Mouse (Mus musculus) limb, embryonic 11.5 days (tissue): ENCODE results near the gene Med24. TPM values are rescaled to one million over a fixed set of nuclear protein-coding genes. Genes with fewer than 3 reads are reported as not detected.
A peak's percentile ranks its signal among the peaks of the same experiment; 100 is the strongest.
"Not testable (repeated sequence)": the region's sequence is repeated elsewhere in the genome, so short reads cannot be mapped to it uniquely, and the experiment has no call there.

Experiments used
- ATAC-seq: fragments of 200-750 bp; cut with Nextera tagmentation; 2 replicates; pipeline ENCODE4 v1.8.0; 2017; ENCODE audit warnings: low read depth; ENCODE audit not compliant: insufficient number of reproducible peaks, low FRiP score, low TSS enrichment
- DNase-seq: peaks from one replicate; pipeline ENCODE4 v3.0.0-alpha.2; 2015; ENCODE audit warnings: low spot score
- H3K27ac ChIP-seq: fragments of 300-500 bp; sonication (generic); replicated peaks from 2 replicates; pipeline ENCODE4 v1.5.1; 2014; ENCODE audit warnings: low read depth, mild to moderate bottlenecking, low read length
- H3K27me3 ChIP-seq: fragments of 300-500 bp; sonication (generic); 2 replicates; pipeline ENCODE4 v1.6.1; 2014; ENCODE audit warnings: mild to moderate bottlenecking, low read length, mixed read lengths; ENCODE audit not compliant: control insufficient read depth, insufficient read depth
- H3K36me3 ChIP-seq: fragments of 300-500 bp; sonication (generic); 2 replicates; pipeline ENCODE4 v1.6.1; 2014; ENCODE audit warnings: mild to moderate bottlenecking, low read length, moderate library complexity, mixed read lengths; ENCODE audit not compliant: control insufficient read depth, insufficient read depth
- H3K4me1 ChIP-seq: fragments of 300-500 bp; sonication (generic); 2 replicates; pipeline ENCODE4 v1.6.1; 2014; ENCODE audit warnings: low read length, mixed read lengths; ENCODE audit not compliant: control insufficient read depth, insufficient read depth
- H3K4me2 ChIP-seq: fragments of 300-500 bp; sonication (generic); 2 replicates; pipeline ENCODE4 v1.6.1; 2014; ENCODE audit warnings: low read depth, mild to moderate bottlenecking, moderate library complexity; ENCODE audit not compliant: severe bottlenecking
- H3K4me3 ChIP-seq: fragments of 300-500 bp; sonication (generic); 2 replicates; pipeline ENCODE4 v1.5.1; 2014; ENCODE audit warnings: low read depth, low read length
- H3K9ac ChIP-seq: fragments of 300-500 bp; sonication (generic); 2 replicates; pipeline ENCODE4 v1.6.1; 2014; ENCODE audit warnings: mild to moderate bottlenecking, low read length
- H3K9me3 ChIP-seq: fragments of 300-500 bp; sonication (generic); 2 replicates; pipeline ENCODE4 v1.6.1; 2016; ENCODE audit warnings: low read length; ENCODE audit not compliant: control insufficient read depth
- WGBS: fragments of 180-500 bp; shearing (Covaris S2); extraction: QIAGEN DNeasy Blood & Tissue Kit; methylation state at CpG from one replicate; pipeline ENCODE4 v1.1.7; 2014; 5-methylcytosine and 5-hydroxymethylcytosine counted together
- polyA plus RNA-seq: library from polyadenylated mRNA; unstranded; fragments of >200 nt; fragmentation: Nextera tagmentation; extraction: Ambion mirVana; gene quantifications from 2 replicates; pipeline ENCODE4 v1.2.1, GENCODE M21; 2014

Gene Med24
- polyA plus RNA-seq, 1 experiment from 2014 or later: 68.0 TPM

GRCm38 (mm10) chr11:98686976-98687375 is 42.3 kb downstream of the Med24 start:
- WGBS: 88% methylated on average over 4 of the region's 4 CpGs
- ATAC-seq: no peak
- H3K4me2 ChIP-seq: no peak overlapping the region

DNA sequence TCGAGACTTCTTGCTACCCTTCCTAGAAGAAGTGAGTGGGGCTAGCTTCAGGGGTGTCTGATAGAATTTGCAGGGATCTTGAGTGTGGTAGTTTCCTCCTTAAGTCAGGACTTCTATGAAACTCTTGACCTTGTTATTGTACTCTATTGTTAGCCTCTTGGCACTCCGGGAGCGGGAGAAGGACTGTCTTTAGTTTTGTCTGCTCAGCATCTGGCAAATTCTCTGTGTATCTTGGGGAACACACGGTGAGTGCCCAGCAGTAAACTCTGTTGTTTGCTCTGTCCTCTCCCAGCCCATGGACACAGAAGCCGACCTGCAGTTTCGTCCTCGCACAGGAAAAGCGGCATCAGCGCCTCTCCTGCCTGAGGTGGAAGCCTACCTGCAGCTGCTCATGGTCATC is 43.6 kb downstream of the Med24 start:
- Histone ChIP-seq H3K36me3 (peaks cover 26% of the 10 kb centered on the region; the same call in 1 of the 2 replicates), H3K27me3 (no peaks in the 10 kb centered on the region), H3K4me1 (peaks cover 4% of the 10 kb centered on the region; the same call in 1 of the 2 replicates), H3K9ac (no peak overlapping the region; the same call in 1 of the 2 replicates), H3K4me3 (no peak overlapping the region), H3K9me3 (no peaks in the 10 kb centered on the region), H3K4me2 (no peak overlapping the region), H3K27ac (no peak overlapping the region)
- ATAC-seq: no peak
- no peak for DNase-seq
- 94% methylated on average over 9 of the region's 9 CpGs for WGBS

More at GRCm38 (mm10) chr11:98686976-98687375, 42.3 kb downstream of the Med24 start:
- H3K27me3 ChIP-seq: no peaks in the 10 kb centered on the region
- no peaks in the 10 kb centered on the region for H3K9me3 ChIP-seq
- H3K36me3 ChIP-seq: peaks cover 35% of the 10 kb centered on the region; the same call in 1 of the 2 replicates
- H3K27ac ChIP-seq: no peak overlapping the region
- peaks cover 4% of the 10 kb centered on the region; the same call in 1 of the 2 replicates for H3K4me1 ChIP-seq
- DNase-seq: no peak
- H3K4me3 ChIP-seq: no peak overlapping the region
- H3K9ac ChIP-seq: no peak overlapping the region

DNA sequence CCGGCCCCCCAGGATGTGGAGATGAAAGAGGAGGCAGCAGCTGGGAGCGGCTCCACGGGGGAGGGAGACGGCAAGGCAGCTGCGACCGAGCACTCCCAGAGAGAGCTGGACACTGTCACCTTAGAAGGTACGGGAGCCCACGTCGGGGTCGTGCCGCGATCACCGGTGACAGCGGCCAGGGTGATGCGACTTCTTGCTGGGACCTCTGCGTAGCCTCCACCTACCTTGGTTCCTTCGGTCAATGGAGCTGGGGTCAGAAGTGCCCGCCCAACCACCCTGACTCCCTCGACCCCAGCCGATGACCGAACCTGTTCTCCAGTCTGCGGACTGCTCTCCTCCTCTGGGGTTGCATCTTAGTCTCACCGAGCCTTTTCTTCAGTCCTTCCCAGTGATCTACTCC is 46.4 kb downstream of the Med24 start:
- H3K9me3 ChIP-seq: no peaks in the 10 kb centered on the region
- peaks cover 17% of the 10 kb centered on the region; the same call in 1 of the 2 replicates for H3K36me3 ChIP-seq
- 0 out of 2 replicates have a peak overlapping the region, but pooled peaks have one; percentile 39 for H3K27ac ChIP-seq
- peak overlapping the region; percentile 92 for H3K9ac ChIP-seq
- WGBS: under 1% methylated on average over 23 of the region's 23 CpGs
- peak overlapping the region; percentile 76 for H3K4me2 ChIP-seq
- H3K4me3 ChIP-seq: peak overlapping the region; percentile 97
- ATAC-seq (no peak), DNase-seq (no peak)
- H3K4me1 ChIP-seq: peaks cover 4% of the 10 kb centered on the region; the same call in 1 of the 2 replicates
- no peaks in the 10 kb centered on the region for H3K27me3 ChIP-seq

GRCm38 (mm10) chr11:98681786-98682745 is 47.2 kb downstream of the Med24 start, which contains the start of gene Psmd3:
Gene Psmd3, plus strand, starts transcription at chr11:98682554.
- 5% methylated on average over 45 of the region's 45 CpGs for WGBS

DNA sequence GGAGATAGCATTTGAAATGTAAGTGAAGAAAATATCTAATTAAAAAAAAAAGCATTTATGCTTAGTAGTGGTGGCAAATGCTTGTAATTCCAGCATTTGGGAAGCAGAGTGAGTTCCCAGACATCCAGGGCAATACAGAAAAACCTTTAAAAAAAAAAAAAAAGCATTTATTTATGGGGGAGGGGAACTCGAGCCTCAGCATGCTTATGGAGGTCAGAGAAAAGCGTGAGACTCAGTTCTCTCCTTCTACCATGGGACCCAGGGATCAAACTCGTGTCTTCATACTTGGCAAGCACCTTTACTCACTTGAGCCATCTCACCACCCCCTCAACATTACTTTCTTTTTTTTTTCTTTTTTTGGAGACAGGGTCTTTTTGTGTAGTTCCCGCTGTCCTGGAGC is 48.0 kb downstream of the Med24 start:
- Histone ChIP-seq H3K9ac (no peak overlapping the region), H3K36me3 (peaks cover 6% of the 10 kb centered on the region; the same call in 1 of the 2 replicates), H3K27ac (no peak overlapping the region), H3K4me2 (no peak overlapping the region), H3K27me3 (no peaks in the 10 kb centered on the region), H3K4me3 (no peak overlapping the region), H3K4me1 (peaks cover 4% of the 10 kb centered on the region; the same call in 1 of the 2 replicates), H3K9me3 (no peaks in the 10 kb centered on the region)
- DNase-seq (no peak), ATAC-seq (no peak)
- WGBS: 87% methylated on average over 4 of the region's 4 CpGs

More at GRCm38 (mm10) chr11:98681786-98682745, 47.2 kb downstream of the Med24 start, which contains the start of gene Psmd3:
- DNase-seq (peak; percentile 98), ATAC-seq (peak; percentile 93)
- peak within 1 kb of the TSS; percentile 92 for H3K9ac ChIP-seq
- peak within 1 kb of the TSS; percentile 76 for H3K4me2 ChIP-seq
- no peaks in the 10 kb centered on the region for H3K27me3 ChIP-seq
- H3K4me1 ChIP-seq: peaks cover 4% of the 10 kb centered on the region; the same call in 1 of the 2 replicates
- peak within 1 kb of the TSS; percentile 39; the same call in 1 of the 2 replicates for H3K27ac ChIP-seq
- H3K4me3 ChIP-seq: peak within 1 kb of the TSS; percentile 97
- peaks cover 13% of the 10 kb centered on the region; the same call in 1 of the 2 replicates for H3K36me3 ChIP-seq
- H3K9me3 ChIP-seq: no peaks in the 10 kb centered on the region

DNA sequence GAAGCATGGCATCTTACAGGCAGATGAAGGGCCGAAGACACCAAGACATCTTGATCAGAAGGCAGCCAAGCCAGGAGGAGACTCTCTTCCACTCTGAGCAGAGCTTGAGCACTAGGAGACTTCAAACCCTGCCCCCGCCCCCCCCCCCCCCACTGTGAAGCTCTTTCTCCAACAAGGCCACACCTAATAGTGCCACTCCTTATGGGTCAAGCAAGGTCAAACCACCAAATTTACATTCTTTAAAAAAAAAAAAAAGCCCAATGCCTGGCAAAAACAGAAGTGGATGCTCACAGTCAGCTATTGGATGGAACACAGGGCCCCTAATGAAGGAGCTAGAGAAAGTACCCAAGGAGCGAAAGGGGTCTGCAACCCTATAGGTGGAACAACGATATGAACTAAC is 48.6 kb downstream of the Med24 start:
- H3K4me1 ChIP-seq, H3K9ac ChIP-seq, H3K4me3 ChIP-seq, DNase-seq, H3K27ac ChIP-seq, H3K4me2 ChIP-seq, H3K9me3 ChIP-seq, ATAC-seq, H3K27me3 ChIP-seq, H3K36me3 ChIP-seq: not testable (repeated sequence)
- 84% methylated on average over 4 of the region's 4 CpGs for WGBS

- no peak for ATAC-seq
- 88% methylated on average over 1 of the region's 1 CpGs for WGBS
- DNase-seq: no peak
- peaks cover 4% of the 10 kb centered on the region; the same call in 1 of the 2 replicates for H3K4me1 ChIP-seq
- no peak overlapping the region for H3K9ac ChIP-seq
- H3K9me3 ChIP-seq: no peaks in the 10 kb centered on the region
- no peak overlapping the region for H3K4me3 ChIP-seq
- H3K27ac ChIP-seq: no peak overlapping the region
- H3K4me2 ChIP-seq: no peak overlapping the region
- no peaks in the 10 kb centered on the region for H3K36me3 ChIP-seq
- no peaks in the 10 kb centered on the region for H3K27me3 ChIP-seq
Measured at GRCm38 (mm10) chr11:98680023-98680422, 49.2 kb downstream of the Med24 start.

DNA sequence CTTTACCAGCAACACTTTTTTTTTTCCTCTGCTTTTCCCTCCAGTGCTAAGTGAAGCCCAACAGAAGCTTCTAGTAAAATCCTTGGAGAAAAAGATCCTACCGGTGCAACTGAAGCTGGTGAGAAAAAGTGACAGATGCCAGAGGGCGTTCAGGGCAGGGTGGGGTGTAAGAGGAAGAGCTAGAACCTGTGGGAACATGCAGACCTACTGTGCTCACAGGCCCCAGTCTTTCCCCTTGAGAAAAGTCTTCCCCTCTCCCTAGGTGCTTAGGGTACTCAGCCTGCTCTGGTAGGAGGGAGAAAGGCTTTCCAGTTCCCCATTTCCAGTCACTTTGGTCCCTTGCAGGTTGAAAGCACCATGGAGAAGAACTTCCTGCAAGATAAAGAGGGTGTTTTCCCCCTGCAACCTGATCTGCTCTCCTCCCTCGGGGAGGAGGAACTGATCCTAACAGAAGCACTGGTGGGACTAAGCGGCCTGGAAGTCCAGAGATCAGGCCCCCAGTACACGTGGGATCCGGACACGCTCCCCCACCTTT is 53.3 kb downstream of the Med24 start:
- Histone ChIP-seq H3K9ac (no peak overlapping the region), H3K9me3 (no peaks in the 10 kb centered on the region), H3K36me3 (no peaks in the 10 kb centered on the region), H3K4me3 (no peak overlapping the region), H3K4me2 (no peak overlapping the region), H3K4me1 (no peaks in the 10 kb centered on the region), H3K27ac (no peak overlapping the region), H3K27me3 (no peaks in the 10 kb centered on the region)
- ATAC-seq (no peak), DNase-seq (no peak)
- WGBS: 39% methylated on average over 7 of the region's 7 CpGs
